In the genomic region with DNA sequence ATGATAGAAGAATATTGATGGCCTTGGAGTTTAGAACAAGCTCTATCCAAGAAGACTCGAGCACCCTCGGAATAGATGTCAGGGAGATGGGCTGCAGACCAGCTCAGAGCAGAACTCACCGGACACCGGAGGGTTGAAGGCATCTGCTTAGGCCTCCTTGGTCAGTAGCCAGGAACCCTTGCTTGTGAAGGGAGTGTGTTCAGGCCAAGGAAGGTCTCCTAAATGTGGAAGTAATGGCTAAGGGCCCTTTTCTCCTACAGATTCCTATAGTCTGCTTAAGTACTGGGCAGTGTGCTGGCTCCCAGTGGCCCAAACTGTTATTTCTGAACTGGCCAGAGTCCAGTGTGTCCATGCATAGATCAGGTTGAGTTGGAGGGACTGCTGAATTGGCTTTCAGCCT, we compare ENCODE assay signal across 12 mouse cellular contexts. TPM values are rescaled to one million over a fixed set of nuclear protein-coding genes. Genes with fewer than 3 reads are reported as not detected.
"Had no signal": no experiment of that assay in that cellular context is flagged by ENCODE, and none has a peak within 500 bp of the region (broad histone marks: within the 10 kb centered on the region; RNA-seq: fewer than 3 reads in every experiment).

No protein-coding gene starts in this region.

- H3K9ac ChIP-seq: liver, embryonic 14.5 days; liver, postnatal 0 days; lung, embryonic 15.5 days; neural tube, embryonic 12.5 days; neural tube, embryonic 15.5 days had no signal

- H3K27me3 ChIP-seq: lung, embryonic 15.5 days; megakaryocyte, embryonic 14.5 days; neural tube, embryonic 12.5 days; neural tube, embryonic 15.5 days had no signal

- ATAC-seq: liver, postnatal 0 days had no signal

- H3K27ac ChIP-seq: left cerebral cortex, adult 2 months; liver, embryonic 14.5 days; lung, embryonic 15.5 days; neural tube, embryonic 12.5 days; neural tube, embryonic 15.5 days; stomach, postnatal 0 days had no signal

- DNase-seq: kidney, adult 9 months; liver, postnatal 0 days; thymus, postnatal 25 days had no signal

- H3K4me1 ChIP-seq: lung, embryonic 15.5 days; megakaryocyte, embryonic 14.5 days; neural tube, embryonic 12.5 days had no signal

- H3K9me3 ChIP-seq: lung, embryonic 15.5 days; neural tube, embryonic 12.5 days; neural tube, embryonic 15.5 days had no signal

- H3K4me3 ChIP-seq: left cerebral cortex, adult 2 months; lung, embryonic 15.5 days; megakaryocyte, embryonic 14.5 days; neural tube, embryonic 12.5 days; neural tube, embryonic 15.5 days had no signal

- H3K4me2 ChIP-seq: liver, embryonic 11.5 days; lung, embryonic 15.5 days; midbrain, embryonic 11.5 days; neural tube, embryonic 12.5 days; neural tube, embryonic 15.5 days had no signal

- H3K36me3 ChIP-seq: lung, embryonic 15.5 days; neural tube, embryonic 12.5 days; neural tube, embryonic 15.5 days had no signal

RNA-seq across cellular contexts. Expression of gene Fam19a5, which starts 53.7 kb away (rescaled TPM):
- polyA plus RNA-seq: liver, postnatal 0 days had no signal
